In genomic region chr2:52676023-52676912, GRCm38 (mm10) we compare ENCODE assay signal across 8 mouse cellular contexts. TPM values are rescaled to one million over a fixed set of nuclear protein-coding genes. Genes with fewer than 3 reads are reported as not detected.
DNase-seq lines count a peak whose midpoint lies in the region; ATAC-seq lines count a peak whose summit lies in the region.

Gene Cacnb4, minus strand, starts transcription at chr2:52676831.

- peak; percentile 59 for DNase-seq in adrenal gland, adult 2 months
- DNase-seq in cerebellum, postnatal 10 days: peak; percentile 90 to 92
- peak; percentile 47 to 69 for DNase-seq in frontal cortex, postnatal 36 days (ENCODE audit: low spot score in 2 of 2)
- peak; percentile 80 for DNase-seq in intestine, embryonic 14.5 days (ENCODE audit: low spot score)
- DNase-seq in left cerebral cortex, postnatal 14 days (ENCODE audit: low spot score in 2 of 2): peak; percentile 61 to 76
- peak; percentile 70 to 76 for DNase-seq in right cerebral cortex, postnatal 10 days (ENCODE audit: low spot score in 2 of 2)

- H3K27ac ChIP-seq in intestine, embryonic 14.5 days (ENCODE audit: low read depth): no peak within 1 kb of the TSS

- WGBS in intestine, embryonic 14.5 days: 0% methylated on average over 27 of the region's 77 CpGs

- H3K36me3 ChIP-seq in intestine, embryonic 14.5 days (ENCODE audit: control insufficient read depth, insufficient read depth, low read length): no peaks in the 10 kb centered on the region

- peak within 1 kb of the TSS; percentile 57 for H3K4me3 ChIP-seq in intestine, embryonic 14.5 days (ENCODE audit: low read depth, low read length)

- peaks cover 11% of the 10 kb centered on the region; the same call in 1 of the 2 replicates for H3K4me1 ChIP-seq in intestine, embryonic 14.5 days (replicated peaks; ENCODE audit: control insufficient read depth, insufficient read depth, low read length)

- H3K9ac ChIP-seq in intestine, embryonic 14.5 days (ENCODE audit: low read length): peak within 1 kb of the TSS; percentile 53

- peak within 1 kb of the TSS; percentile 94 for H3K4me2 ChIP-seq in intestine, embryonic 14.5 days (ENCODE audit: low read length)

- intact Hi-C loops in left cerebral cortex, postnatal 14 days (cut with DNase I): loop anchor here (5.0 kb wide), 1 partner anchor 36 kb away; no protein-coding TSS in a partner anchor

- peak; percentile 82 for ATAC-seq in intestine, embryonic 14.5 days (replicated peaks; ENCODE audit: low FRiP score, low TSS enrichment, low read depth)
- ATAC-seq in megakaryocyte, adult 5-6 weeks (ENCODE audit: poor library complexity, severe bottlenecking): peak; percentile 47
- ATAC-seq in monocyte, adult 5-6 weeks (replicated peaks; ENCODE audit: insufficient number of reproducible peaks, low FRiP score, low TSS enrichment, poor library complexity, severe bottlenecking): no peak

- no peaks in the 10 kb centered on the region for H3K9me3 ChIP-seq in intestine, embryonic 14.5 days (ENCODE audit: control insufficient read depth, low read length)

- peaks cover 20% of the 10 kb centered on the region for H3K27me3 ChIP-seq in intestine, embryonic 14.5 days (replicated peaks; ENCODE audit: control insufficient read depth, insufficient read depth, low read length)

RNA-seq across cellular contexts. Expression of gene Cacnb4, which starts in this region (rescaled TPM):
- total RNA-seq in adrenal gland, adult 2 months (2021): under 1 TPM; 0.20 to 0.28 TPM
- 0.03 TPM in 1 of 2 replicates, not detected in the other for polyA plus RNA-seq in adrenal gland, adult 2 months (2012; rRNA removed)
- polyA plus RNA-seq in intestine, embryonic 14.5 days (2014; fragmentation: Nextera tagmentation; extraction: Ambion mirVana): 0.56 and 0.60 TPM in 2 replicates
- total RNA-seq in left cerebral cortex, postnatal 14 days (2021): 100 to 1,000 TPM; 143 to 154 TPM
- not detected in 2 replicates for total RNA-seq in megakaryocyte, adult 5-6 weeks (2015)
- total RNA-seq in megakaryocyte, adult 5-6 weeks (2017): not detected in 2 replicates
- 0.11 to 0.19 TPM in 2 of 3 replicates, not detected in the other for total RNA-seq in monocyte, adult 5-6 weeks (2017)

Comparison
In these comparisons a context has a peak if more than half of its experiments do, and no peak if none do; other contexts are left out.
1. RNA of gene Cacnb4 (total RNA-seq): 143 to 154 TPM in left cerebral cortex, postnatal 14 days; 0.20 to 0.28 TPM in adrenal gland, adult 2 months, not detected in megakaryocyte, adult 5-6 weeks and 0.11 to 0.19 TPM in monocyte, adult 5-6 weeks; every median in the first group is over 100 times any median in the second.
2. Peak in DNase-seq in adrenal gland, adult 2 months; RNA of the gene not detected or under 1 TPM.
3. Peak in DNase-seq, ATAC-seq, H3K4me3 ChIP-seq, H3K9ac ChIP-seq and H3K4me2 ChIP-seq in intestine, embryonic 14.5 days; RNA of the gene not detected or under 1 TPM.
4. Peak in ATAC-seq in megakaryocyte, adult 5-6 weeks; RNA of the gene not detected or under 1 TPM.
5. Peak in every context shown above with its lines, with median percentiles within 50 percentile points of each other: DNase-seq.